Mouse (Mus musculus) adrenal gland, postnatal 25 days (tissue): ENCODE data around the gene Samd7. TPM values are rescaled to one million over a fixed set of nuclear protein-coding genes. Genes with fewer than 3 reads are reported as not detected.
"Not testable (repeated sequence)": the region's sequence is repeated elsewhere in the genome, so short reads cannot be mapped to it uniquely, and the experiment has no call there.

Experiments used
- DNase-seq: peaks from one replicate; pipeline ENCODE4 v3.0.0; 2021; ENCODE audit warnings: mixed read lengths
- long read RNA-seq: library from polyadenylated mRNA; stranded (forward); transcript quantifications from one replicate; pipeline ENCODE4 v2.0.0, GENCODE M21; 2021
- total RNA-seq: library from RNA; stranded (reverse); gene quantifications from 2 replicates; pipeline ENCODE4 v1.2.3, GENCODE M21; 2021

The Samd7 gene
- total RNA-seq: not detected in 2 replicates
- long read RNA-seq: 0 reads

GRCm38 (mm10) chr3:30746006-30746405 is at the start of gene Samd7:
Gene Samd7 (plus strand): TSS chr3:30746293.
- no peak for DNase-seq

GRCm38 (mm10) chr3:30696346-30696745 is 49.7 kb upstream of the Samd7 start:
- peak; percentile 65 for DNase-seq

GRCm38 (mm10) chr3:30697891-30698290 is 48.2 kb upstream of the Samd7 start:
- no peak for DNase-seq

- not testable (repeated sequence) for DNase-seq
Observed at GRCm38 (mm10) chr3:30699711-30700505, 46.2 kb upstream of the Samd7 start, which contains the start of gene Lrrc31. Gene Lrrc31 (minus strand): TSS chr3:30699843.

GRCm38 (mm10) chr3:30705977-30706376 is 40.1 kb upstream of the Samd7 start:
- DNase-seq: no peak

GRCm38 (mm10) chr3:30706614-30707276 is 39.3 kb upstream of the Samd7 start:
- no peak for DNase-seq

GRCm38 (mm10) chr3:30710191-30710590 is 35.9 kb upstream of the Samd7 start:
- DNase-seq: no peak

- no peak for DNase-seq
Observed at GRCm38 (mm10) chr3:30713334-30713733, 32.8 kb upstream of the Samd7 start.

GRCm38 (mm10) chr3:30718649-30719048 is 27.4 kb upstream of the Samd7 start:
- no peak for DNase-seq

GRCm38 (mm10) chr3:30722036-30722435 is 24.1 kb upstream of the Samd7 start:
- no peak for DNase-seq

GRCm38 (mm10) chr3:30722461-30722860 is 23.6 kb upstream of the Samd7 start:
- no peak for DNase-seq

GRCm38 (mm10) chr3:30723179-30723578 is 22.9 kb upstream of the Samd7 start:
- no peak for DNase-seq

- DNase-seq: no peak
Observed at GRCm38 (mm10) chr3:30724105-30724824, 21.8 kb upstream of the Samd7 start.

GRCm38 (mm10) chr3:30724848-30725465 is 21.1 kb upstream of the Samd7 start:
- no peak for DNase-seq

- peak; percentile 9 for DNase-seq
Observed at GRCm38 (mm10) chr3:30725514-30725913, 20.6 kb upstream of the Samd7 start.

- DNase-seq: peak; percentile 28
Observed at GRCm38 (mm10) chr3:30727209-30727608, 18.9 kb upstream of the Samd7 start.

GRCm38 (mm10) chr3:30729046-30729445 is 17.0 kb upstream of the Samd7 start:
- DNase-seq: no peak

GRCm38 (mm10) chr3:30736809-30737208 is 9.3 kb upstream of the Samd7 start:
- DNase-seq: no peak

- peak; percentile 44 for DNase-seq
Observed at GRCm38 (mm10) chr3:30741306-30741705, 4.8 kb upstream of the Samd7 start.

GRCm38 (mm10) chr3:30742891-30743290 is 3.2 kb upstream of the Samd7 start:
- DNase-seq: no peak

- no peak for DNase-seq
Observed at GRCm38 (mm10) chr3:30748316-30748715, 2.2 kb downstream of the Samd7 start.

GRCm38 (mm10) chr3:30754696-30755095 is 8.6 kb downstream of the Samd7 start:
- no peak for DNase-seq
